Mouse (Mus musculus) left cerebral cortex, adult 2 months (tissue): ENCODE measurements around the gene Flnb. TPM values are rescaled to one million over a fixed set of nuclear protein-coding genes. Genes with fewer than 3 reads are reported as not detected.
A peak's percentile ranks its signal among the peaks of the same experiment; 100 is the strongest.

ENCODE experiments used
- DNase-seq, 2 experiments: peaks; one replicate each; pipeline ENCODE4 v3.0.0; 2021 to 2022; ENCODE audit warnings: low spot score in 2 of 2, mixed read lengths in 1 of 2; ENCODE audit errors: extremely low spot score in 1 of 2
- H3K27ac ChIP-seq: fragments of 200-600 bp; 2 replicates; pipeline ENCODE4 v1.8.1; 2022
- H3K4me3 ChIP-seq: fragments of 200-600 bp; 2 replicates; pipeline ENCODE4 v1.8.1; 2022
- CTCF ChIP-seq: fragments of 200-600 bp; IDR thresholded peaks from 2 replicates; pipeline ENCODE4 v1.8.1; 2022; ENCODE audit warnings: antibody characterized with exemption, mild to moderate bottlenecking, moderate library complexity
- intact Hi-C: fragments of 180-260 bp; cut with DNase I; formaldehyde crosslinking; loops from one replicate; pipeline ENCODE4 v1.15.1; 2025
- total RNA-seq, 2 experiments: library from RNA; stranded (reverse); gene quantifications; 2 replicates each; pipeline ENCODE4 v1.2.3; 2021

Gene Flnb
- total RNA-seq, 2 experiments from 2014 or later: 66.0 to 68.6 TPM

DNA sequence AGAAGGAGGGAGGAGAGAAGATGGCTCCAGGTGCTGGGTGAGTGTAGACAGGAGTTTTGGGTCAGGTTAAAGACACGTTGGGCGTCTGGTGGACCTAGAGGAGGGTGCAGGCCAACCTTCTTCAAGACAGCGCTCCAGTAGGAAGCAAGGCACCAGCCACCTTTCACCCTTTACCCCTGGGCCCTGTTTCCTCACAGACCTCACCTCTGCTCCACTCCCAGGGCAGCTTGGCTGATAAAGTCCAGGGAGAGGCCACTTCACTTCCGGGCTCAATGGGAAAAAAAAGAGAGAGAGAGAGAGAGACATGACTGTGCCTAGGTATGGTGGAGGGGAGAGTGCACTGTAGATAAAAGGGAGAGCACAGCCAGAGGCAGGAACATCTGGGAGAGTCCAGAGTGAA, 10.0 kb upstream of the Flnb start:
- no peak overlapping the region for H3K4me3 ChIP-seq
- DNase-seq: no peak
- no peak overlapping the region for H3K27ac ChIP-seq
- intact Hi-C loops: no loop called here
- no peak for TF ChIP-seq CTCF

- Histone ChIP-seq H3K4me3 (no peak overlapping the region), H3K27ac (no peak overlapping the region)
- intact Hi-C loops: no loop called here
- no peak for DNase-seq
- TF ChIP-seq CTCF: no peak
Measured at GRCm38 (mm10) chr14:7808501-7808981, 9.2 kb upstream of the Flnb start.

GRCm38 (mm10) chr14:7809043-7809955, 8.5 kb upstream of the Flnb start:
- no peak for TF ChIP-seq CTCF
- no peak overlapping the region for H3K27ac ChIP-seq
- H3K4me3 ChIP-seq: no peak overlapping the region
- intact Hi-C loops: no loop called here
- DNase-seq: no peak

GRCm38 (mm10) chr14:7818463-7819121, 835 bp downstream of the Flnb start:
- intact Hi-C loops: loop anchor here (2.0 to 5.0 kb wide), 2 partner anchors 34 to 70 kb away; no protein-coding TSS in a partner anchor
- peak overlapping the region; percentile 87 for H3K27ac ChIP-seq
- DNase-seq: no peak
- no peak for TF ChIP-seq CTCF
- peak overlapping the region; percentile 87 for H3K4me3 ChIP-seq

DNA sequence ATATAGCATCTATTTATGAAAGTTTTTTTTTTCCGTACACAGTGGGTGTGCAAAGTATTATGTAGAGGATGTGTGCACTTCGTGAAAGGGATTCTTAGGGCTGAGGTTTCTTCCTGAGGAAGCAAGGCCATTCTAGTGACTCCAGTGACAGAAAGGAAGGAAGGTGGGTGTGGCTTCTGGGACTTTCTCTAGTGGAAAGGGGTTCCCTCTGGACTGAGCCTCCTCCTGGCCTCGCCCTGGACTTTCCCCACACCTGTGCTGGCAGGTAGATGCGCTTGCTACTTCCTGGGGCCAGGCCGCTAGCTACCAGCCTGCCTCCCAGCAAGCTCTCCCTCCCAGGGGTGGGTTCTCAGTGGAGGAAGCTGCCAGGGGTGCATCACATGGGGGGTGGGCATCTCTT, 1.7 kb downstream of the Flnb start:
- intact Hi-C loops: loop anchor here (2.0 to 5.0 kb wide), 2 partner anchors 33 to 69 kb away; no protein-coding TSS in a partner anchor
- DNase-seq: no peak
- H3K27ac ChIP-seq: no peak overlapping the region
- H3K4me3 ChIP-seq: peak overlapping the region; percentile 87
- TF ChIP-seq CTCF: no peak

GRCm38 (mm10) chr14:7821341-7821740, 3.6 kb downstream of the Flnb start:
- Histone ChIP-seq H3K27ac (no peak overlapping the region), H3K4me3 (no peak overlapping the region)
- no peak for TF ChIP-seq CTCF
- DNase-seq: no peak
- intact Hi-C loops: no loop called here

DNA sequence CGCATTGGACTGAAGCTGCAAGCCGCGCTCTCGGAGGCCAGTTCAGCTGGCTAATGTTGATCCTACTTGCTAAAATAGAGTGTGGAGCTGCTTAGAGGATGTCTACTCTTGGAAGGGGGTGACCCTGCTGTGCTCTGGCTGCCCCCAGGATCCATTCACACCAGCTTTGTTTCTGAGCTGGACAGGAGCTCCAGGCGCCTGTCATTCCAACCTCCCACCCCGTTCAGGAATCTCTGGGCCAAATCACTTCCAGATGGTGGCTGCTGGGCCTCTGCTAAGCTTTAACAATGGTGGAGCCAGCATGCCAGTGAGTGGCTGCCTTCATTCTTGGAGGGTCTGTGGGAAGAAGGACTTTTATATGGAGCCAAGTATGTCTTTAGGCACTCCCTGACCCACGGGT, 4.9 kb downstream of the Flnb start:
- no peak for DNase-seq
- intact Hi-C loops: no loop called here
- Histone ChIP-seq H3K4me3 (no peak overlapping the region), H3K27ac (no peak overlapping the region)
- no peak for TF ChIP-seq CTCF

- DNase-seq: no peak
- Histone ChIP-seq H3K27ac (no peak overlapping the region), H3K4me3 (no peak overlapping the region)
- TF ChIP-seq CTCF: no peak
- intact Hi-C loops: no loop called here
Measured at GRCm38 (mm10) chr14:7824651-7825268, 7.0 kb downstream of the Flnb start.

GRCm38 (mm10) chr14:7826151-7826937, 8.6 kb downstream of the Flnb start:
- H3K4me3 ChIP-seq: no peak overlapping the region
- intact Hi-C loops: no loop called here
- no peak for DNase-seq

GRCm38 (mm10) chr14:7829181-7829580, 11.4 kb downstream of the Flnb start:
- H3K27ac ChIP-seq: no peak overlapping the region
- no peak for TF ChIP-seq CTCF
- DNase-seq: no peak
- no peak overlapping the region for H3K4me3 ChIP-seq
- intact Hi-C loops: no loop called here

More at GRCm38 (mm10) chr14:7826151-7826937, 8.6 kb downstream of the Flnb start:
- TF ChIP-seq CTCF: no peak
- H3K27ac ChIP-seq: peak overlapping the region; percentile 44; the same call in 1 of the 2 replicates

DNA sequence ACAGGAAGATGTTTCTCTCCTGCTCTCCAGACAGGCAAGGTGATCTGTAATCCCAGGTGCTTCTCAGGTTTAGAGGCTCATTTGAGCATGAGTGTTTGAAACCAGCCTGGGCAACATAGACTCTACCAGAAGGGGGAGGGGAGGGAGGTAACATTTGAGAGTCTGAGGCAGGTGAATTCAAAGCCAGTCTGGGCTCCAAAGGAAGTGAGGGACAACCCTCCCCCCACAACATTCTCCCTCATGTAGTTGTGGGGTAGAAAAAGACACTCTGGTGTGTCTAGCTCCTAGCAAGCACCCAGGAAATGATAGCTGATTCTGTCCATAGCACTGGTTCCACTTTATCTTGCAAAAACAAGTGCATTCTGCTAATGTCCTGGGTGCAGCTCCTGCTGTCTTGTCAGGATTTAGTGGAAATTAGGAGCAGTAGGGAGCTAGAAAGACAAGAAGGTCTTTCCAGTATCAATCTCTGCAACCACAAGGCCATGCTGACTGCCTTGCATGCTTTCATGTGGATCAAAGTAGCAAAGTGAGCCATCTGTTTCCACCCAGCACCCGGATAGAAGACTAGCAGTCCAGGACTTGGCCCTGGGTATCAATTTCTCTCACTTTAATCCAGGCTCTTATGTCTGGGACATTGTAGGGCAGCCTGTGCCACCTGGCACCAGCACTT, 14.1 kb downstream of the Flnb start:
- intact Hi-C loops: no loop called here
- Histone ChIP-seq H3K4me3 (no peak overlapping the region), H3K27ac (peak overlapping the region; percentile 44; the same call in 1 of the 2 replicates)
- no peak for TF ChIP-seq CTCF
- DNase-seq: no peak
